Mouse (Mus musculus): ENCODE measurements around the gene Tbpl1.

- TF ChIP-seq CTCF (IDR thresholded peaks at IDR 0.05; ENCODE audit: extremely low read depth, insufficient read depth, low read length) (no peak), POLR2A (IDR thresholded peaks at IDR 0.05; ENCODE audit: extremely low read depth, insufficient read depth, low read length) (no peak)
Observed at GRCm38 (mm10) chr10:22674176-22674575, 57.6 kb downstream of the Tbpl1 start.

Data from cortical plate, adult 2 months (tissue).